Mouse (Mus musculus) embryonic facial prominence, embryonic 15.5 days (tissue): Measurements from ENCODE around the gene Apoc4. TPM values are rescaled to one million over a fixed set of nuclear protein-coding genes. Genes with fewer than 3 reads are reported as not detected.
A peak's percentile ranks its signal among the peaks of the same experiment; 100 is the strongest.

Experiments used
- ATAC-seq: fragments of 200-750 bp; cut with Nextera tagmentation; 2 replicates; pipeline ENCODE4 v1.8.0; 2017; ENCODE audit warnings: low read depth, moderate TSS enrichment; ENCODE audit not compliant: insufficient number of reproducible peaks, low FRiP score, low TSS enrichment
- H3K27ac ChIP-seq: fragments of 300-500 bp; sonication (generic); replicated peaks from 2 replicates; pipeline ENCODE4 v1.5.1; 2015; ENCODE audit warnings: mild to moderate bottlenecking, inconsistent platforms
- H3K27me3 ChIP-seq: fragments of 300-500 bp; sonication (generic); 2 replicates; pipeline ENCODE4 v1.6.1; 2015; ENCODE audit warnings: inconsistent platforms
- H3K36me3 ChIP-seq: fragments of 300-500 bp; sonication (generic); 2 replicates; pipeline ENCODE4 v1.6.1; 2015; ENCODE audit warnings: mild to moderate bottlenecking, inconsistent platforms
- H3K4me1 ChIP-seq: fragments of 300-500 bp; sonication (generic); 2 replicates; pipeline ENCODE4 v1.6.1; 2015; ENCODE audit warnings: inconsistent platforms
- H3K4me2 ChIP-seq: fragments of 300-500 bp; sonication (generic); replicated peaks from 2 replicates; pipeline ENCODE4 v1.6.1; 2015; ENCODE audit warnings: mild to moderate bottlenecking, inconsistent platforms
- H3K4me3 ChIP-seq: fragments of 300-500 bp; sonication (generic); replicated peaks from 2 replicates; pipeline ENCODE4 v1.5.1; 2015; ENCODE audit warnings: mild to moderate bottlenecking, inconsistent platforms
- H3K9ac ChIP-seq: fragments of 300-500 bp; sonication (generic); 2 replicates; pipeline ENCODE4 v1.6.1; 2015; ENCODE audit warnings: inconsistent platforms
- H3K9me3 ChIP-seq: fragments of 300-500 bp; sonication (generic); replicated peaks from 2 replicates; pipeline ENCODE4 v1.6.1; 2016; ENCODE audit warnings: inconsistent platforms
- WGBS: fragments of 180-500 bp; shearing (Covaris S2); methylation state at CpG from one replicate; pipeline ENCODE4 v1.1.7; 2015; 5-methylcytosine and 5-hydroxymethylcytosine counted together
- polyA plus RNA-seq: library from polyadenylated mRNA; unstranded; fragments of >200 nt; fragmentation: Nextera tagmentation; extraction: Ambion mirVana; gene quantifications from 2 replicates; pipeline ENCODE4 v1.2.1, GENCODE M21; 2015

Gene Apoc4
- polyA plus RNA-seq, 1 experiment from 2014 or later = 0.16 TPM

- 83% methylated on average over 10 of the region's 10 CpGs for WGBS
- Histone ChIP-seq H3K4me1 (no peaks in the 10 kb centered on the region), H3K4me3 (no peak overlapping the region), H3K9ac (no peak overlapping the region), H3K27me3 (no peaks in the 10 kb centered on the region), H3K4me2 (no peak overlapping the region), H3K9me3 (no peaks in the 10 kb centered on the region), H3K36me3 (no peaks in the 10 kb centered on the region), H3K27ac (no peak overlapping the region)
- ATAC-seq = no peak
Measured at GRCm38 (mm10) chr7:19675824-19676223, 5.5 kb downstream of the Apoc4 start.

GRCm38 (mm10) chr7:19673083-19673699 is 8.1 kb downstream of the Apoc4 start:
- H3K27ac ChIP-seq = no peak overlapping the region
- H3K4me2 ChIP-seq = no peak overlapping the region
- no peak overlapping the region for H3K4me3 ChIP-seq
- no peaks in the 10 kb centered on the region for H3K36me3 ChIP-seq
- no peak for ATAC-seq
- WGBS = 57% methylated on average over 14 of the region's 14 CpGs
- peaks cover 6% of the 10 kb centered on the region for H3K4me1 ChIP-seq
- no peaks in the 10 kb centered on the region for H3K27me3 ChIP-seq
- H3K9me3 ChIP-seq = no peaks in the 10 kb centered on the region
- no peak overlapping the region for H3K9ac ChIP-seq

GRCm38 (mm10) chr7:19671511-19671910 is 9.8 kb downstream of the Apoc4 start:
- no peaks in the 10 kb centered on the region for H3K9me3 ChIP-seq
- no peaks in the 10 kb centered on the region for H3K27me3 ChIP-seq
- no peak overlapping the region for H3K9ac ChIP-seq
- H3K4me3 ChIP-seq = no peak overlapping the region
- no peak overlapping the region for H3K4me2 ChIP-seq
- H3K27ac ChIP-seq = no peak overlapping the region
- WGBS = 60% methylated on average over 10 of the region's 10 CpGs
- H3K36me3 ChIP-seq = no peaks in the 10 kb centered on the region
- peaks cover 6% of the 10 kb centered on the region for H3K4me1 ChIP-seq
- no peak for ATAC-seq

GRCm38 (mm10) chr7:19668947-19669721 is 12.1 kb downstream of the Apoc4 start:
- H3K9me3 ChIP-seq = no peaks in the 10 kb centered on the region
- no peaks in the 10 kb centered on the region for H3K36me3 ChIP-seq
- ATAC-seq = peak; percentile 68
- peak overlapping the region; percentile 11; the same call in 1 of the 2 replicates for H3K4me3 ChIP-seq
- 4% methylated on average over 10 of the region's 10 CpGs for WGBS
- H3K4me1 ChIP-seq = peaks cover 13% of the 10 kb centered on the region
- H3K27me3 ChIP-seq = no peaks in the 10 kb centered on the region
- H3K4me2 ChIP-seq = peak overlapping the region; percentile 37
- H3K9ac ChIP-seq = peak overlapping the region; percentile 37; the same call in 1 of the 2 replicates
- peak overlapping the region; percentile 71; the same call in 1 of the 2 replicates for H3K27ac ChIP-seq

GRCm38 (mm10) chr7:19667434-19667833 is 13.8 kb downstream of the Apoc4 start:
- no peaks in the 10 kb centered on the region for H3K9me3 ChIP-seq
- 77% methylated on average over 2 of the region's 2 CpGs for WGBS
- no peak overlapping the region for H3K9ac ChIP-seq
- H3K4me1 ChIP-seq = peaks cover 21% of the 10 kb centered on the region
- no peak overlapping the region for H3K4me2 ChIP-seq
- H3K27me3 ChIP-seq = no peaks in the 10 kb centered on the region
- ATAC-seq = no peak
- H3K36me3 ChIP-seq = no peaks in the 10 kb centered on the region
- H3K4me3 ChIP-seq = no peak overlapping the region
- no peak overlapping the region for H3K27ac ChIP-seq

GRCm38 (mm10) chr7:19666750-19667149 is 14.5 kb downstream of the Apoc4 start:
- Histone ChIP-seq H3K9me3 (no peaks in the 10 kb centered on the region), H3K9ac (no peak overlapping the region), H3K4me2 (no peak overlapping the region), H3K36me3 (peaks cover 3% of the 10 kb centered on the region; the same call in 1 of the 2 replicates), H3K4me1 (peaks cover 21% of the 10 kb centered on the region), H3K4me3 (no peak overlapping the region), H3K27ac (no peak overlapping the region), H3K27me3 (no peaks in the 10 kb centered on the region)
- 67% methylated on average over 3 of the region's 3 CpGs for WGBS
- no peak for ATAC-seq

- Histone ChIP-seq H3K27me3 (no peaks in the 10 kb centered on the region), H3K9me3 (no peaks in the 10 kb centered on the region), H3K4me2 (peak within 1 kb of the TSS; percentile 67), H3K9ac (peak within 1 kb of the TSS; percentile 97), H3K4me1 (peaks cover 21% of the 10 kb centered on the region), H3K4me3 (peak within 1 kb of the TSS; percentile 99), H3K27ac (peak within 1 kb of the TSS; percentile 99), H3K36me3 (peaks cover 5% of the 10 kb centered on the region; the same call in 1 of the 2 replicates)
- WGBS = under 1% methylated on average over 53 of the region's 63 CpGs
- peak; percentile 88 for ATAC-seq
Measured at GRCm38 (mm10) chr7:19664955-19665841, 16.1 kb downstream of the Apoc4 start, which contains the start of gene Clptm1. Gene Clptm1, minus strand, starts transcription at chr7:19665033.

- peak overlapping the region; percentile 67 for H3K4me2 ChIP-seq
- under 1% methylated on average over 32 of the region's 37 CpGs for WGBS
- no peaks in the 10 kb centered on the region for H3K27me3 ChIP-seq
- H3K4me3 ChIP-seq = peak overlapping the region; percentile 99
- peaks cover 11% of the 10 kb centered on the region for H3K36me3 ChIP-seq
- peaks cover 21% of the 10 kb centered on the region for H3K4me1 ChIP-seq
- H3K27ac ChIP-seq = peak overlapping the region; percentile 75
- H3K9me3 ChIP-seq = no peaks in the 10 kb centered on the region
- peak; percentile 45 for ATAC-seq
- H3K9ac ChIP-seq = peak overlapping the region; percentile 97
Measured at GRCm38 (mm10) chr7:19664455-19664954, 16.8 kb downstream of the Apoc4 start.

GRCm38 (mm10) chr7:19663940-19664339 is 17.3 kb downstream of the Apoc4 start:
- H3K4me3 ChIP-seq = peak overlapping the region; percentile 99
- H3K4me2 ChIP-seq = peak overlapping the region; percentile 67
- no peaks in the 10 kb centered on the region for H3K27me3 ChIP-seq
- H3K9me3 ChIP-seq = no peaks in the 10 kb centered on the region
- H3K4me1 ChIP-seq = peaks cover 16% of the 10 kb centered on the region
- WGBS = 14% methylated on average over 8 of the region's 8 CpGs
- peak overlapping the region; percentile 97 for H3K9ac ChIP-seq
- H3K27ac ChIP-seq = no peak overlapping the region
- no peak for ATAC-seq
- H3K36me3 ChIP-seq = peaks cover 13% of the 10 kb centered on the region

GRCm38 (mm10) chr7:19652614-19653013 is 28.7 kb downstream of the Apoc4 start:
- H3K27ac ChIP-seq = no peak overlapping the region
- H3K4me1 ChIP-seq = no peaks in the 10 kb centered on the region
- no peak overlapping the region for H3K4me3 ChIP-seq
- H3K27me3 ChIP-seq = no peaks in the 10 kb centered on the region
- no peak overlapping the region for H3K9ac ChIP-seq
- 95% methylated on average over 2 of the region's 2 CpGs for WGBS
- H3K9me3 ChIP-seq = no peaks in the 10 kb centered on the region
- H3K4me2 ChIP-seq = no peak overlapping the region
- peaks cover 70% of the 10 kb centered on the region for H3K36me3 ChIP-seq
- no peak for ATAC-seq
